Mouse (Mus musculus): ENCODE data around the gene Tet3.

GRCm38 (mm10) chr6:83433546-83433945 lies 25.3 kb downstream of the Tet3 start:
- TF ChIP-seq POLR2A (IDR thresholded peaks at IDR 0.05; ENCODE audit: low read depth, low read length) (no peak), CTCF (IDR thresholded peaks at IDR 0.05; ENCODE audit: borderline replicate concordance, insufficient read depth, low read length) (no peak)
